Mouse (Mus musculus) stomach, embryonic 14.5 days (tissue): ENCODE measurements around the gene Prdm12. TPM values are rescaled to one million over a fixed set of nuclear protein-coding genes. Genes with fewer than 3 reads are reported as not detected.
"Not testable (repeated sequence)": the region's sequence is repeated elsewhere in the genome, so short reads cannot be mapped to it uniquely, and the experiment has no call there.

ENCODE experiments used
- ATAC-seq: fragments of 200-750 bp; cut with Nextera tagmentation; 2 replicates; pipeline ENCODE4 v1.8.0; 2017; ENCODE audit warnings: low read depth, moderate TSS enrichment; ENCODE audit not compliant: insufficient number of reproducible peaks, insufficient read depth, low FRiP score
- H3K27ac ChIP-seq: fragments of 300-500 bp; sonication (generic); 2 replicates; pipeline ENCODE4 v1.5.1; 2014; ENCODE audit warnings: mild to moderate bottlenecking, low read length, moderate library complexity, mixed read lengths
- H3K27me3 ChIP-seq: fragments of 300-500 bp; sonication (generic); 2 replicates; pipeline ENCODE4 v1.6.1; 2014; ENCODE audit warnings: low read length, control low read depth, mixed read lengths; ENCODE audit not compliant: control insufficient read depth, insufficient read depth
- H3K36me3 ChIP-seq: fragments of 300-500 bp; sonication (generic); 2 replicates; pipeline ENCODE4 v1.6.1; 2014; ENCODE audit warnings: mild to moderate bottlenecking, control low read depth, low read length, moderate library complexity, mixed read lengths; ENCODE audit not compliant: control insufficient read depth, insufficient read depth
- H3K4me1 ChIP-seq: fragments of 300-500 bp; sonication (generic); 2 replicates; pipeline ENCODE4 v1.6.1; 2014; ENCODE audit warnings: low read length, control low read depth, mixed read lengths; ENCODE audit not compliant: control insufficient read depth, insufficient read depth
- H3K4me2 ChIP-seq: fragments of 300-500 bp; sonication (generic); replicated peaks from 2 replicates; pipeline ENCODE4 v1.6.1; 2014; ENCODE audit warnings: low read depth, low read length, control low read depth
- H3K4me3 ChIP-seq: fragments of 300-500 bp; sonication (generic); 2 replicates; pipeline ENCODE4 v1.5.1; 2014; ENCODE audit warnings: low read depth, low read length, control low read depth
- H3K9ac ChIP-seq: fragments of 300-500 bp; sonication (generic); replicated peaks from 2 replicates; pipeline ENCODE4 v1.6.1; 2014; ENCODE audit warnings: low read depth, mild to moderate bottlenecking, control low read depth, low read length, moderate library complexity, mixed read lengths
- H3K9me3 ChIP-seq: fragments of 300-500 bp; sonication (generic); 2 replicates; pipeline ENCODE4 v1.6.1; 2016; ENCODE audit warnings: low read depth, low read length, control low read depth; ENCODE audit not compliant: control insufficient read depth
- WGBS: fragments of 180-500 bp; shearing (Covaris S2); extraction: QIAGEN DNeasy Blood & Tissue Kit; methylation state at CpG from one replicate; pipeline ENCODE4 v1.1.7; 2014; 5-methylcytosine and 5-hydroxymethylcytosine counted together
- polyA plus RNA-seq: library from polyadenylated mRNA; unstranded; fragments of >200 nt; fragmentation: Nextera tagmentation; extraction: Ambion mirVana; gene quantifications from 2 replicates; pipeline ENCODE4 v1.2.1, GENCODE M21; 2014

Gene Prdm12
- polyA plus RNA-seq, 1 experiment from 2014 or later, result not detected

GRCm38 (mm10) chr2:31656374-31656773, 16.5 kb downstream of the Prdm12 start:
- ATAC-seq, result no peak
- H3K9ac ChIP-seq, result no peak overlapping the region
- no peak overlapping the region for H3K4me2 ChIP-seq
- WGBS, result 84% methylated on average over 7 of the region's 7 CpGs
- no peaks in the 10 kb centered on the region for H3K36me3 ChIP-seq
- H3K9me3 ChIP-seq, result no peaks in the 10 kb centered on the region
- H3K4me3 ChIP-seq, result no peak overlapping the region
- peaks cover 38% of the 10 kb centered on the region for H3K27me3 ChIP-seq
- no peak overlapping the region for H3K27ac ChIP-seq
- peaks cover 6% of the 10 kb centered on the region; the same call in 1 of the 2 replicates for H3K4me1 ChIP-seq

DNA sequence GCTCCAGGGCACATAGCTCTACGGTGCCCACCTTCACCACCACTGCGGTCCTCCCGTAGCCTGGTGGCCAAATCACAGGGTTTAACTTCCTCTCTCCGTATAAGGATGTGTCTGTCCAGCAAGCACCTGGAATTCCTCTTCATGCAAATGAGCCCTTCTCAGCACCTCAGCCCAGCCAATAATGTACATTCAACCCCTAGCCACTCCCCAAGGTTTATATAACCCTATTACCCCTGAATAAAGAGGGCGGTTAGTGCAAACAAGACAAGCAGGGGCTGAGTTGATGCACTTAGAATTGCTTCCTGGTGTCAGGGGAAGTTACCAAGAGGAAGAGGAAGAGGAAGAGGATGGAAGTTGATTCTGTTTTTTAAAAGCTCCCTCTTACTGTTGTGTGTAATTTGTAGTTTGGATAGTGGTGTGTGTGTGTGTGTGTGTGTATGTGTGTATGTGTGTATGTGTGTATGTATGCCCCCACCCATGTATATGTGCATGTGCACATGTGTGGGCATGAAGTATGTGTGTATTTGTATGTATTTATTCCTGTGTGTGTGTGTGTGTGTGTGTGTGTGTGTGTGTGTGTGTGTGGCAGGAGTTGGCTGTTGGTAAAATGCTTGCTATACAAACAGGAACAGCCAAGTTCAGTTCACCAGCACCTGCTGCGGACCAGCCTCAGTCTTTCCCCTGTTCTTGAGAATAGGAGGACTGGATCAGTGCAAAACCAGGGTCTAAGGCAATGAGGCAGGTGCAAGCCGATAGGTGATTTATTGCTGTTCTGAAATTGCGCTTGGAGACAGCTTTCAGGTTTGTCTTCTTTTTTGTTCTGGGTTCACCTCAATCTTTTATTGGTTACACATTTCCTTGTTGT, 23.3 kb downstream of the Prdm12 start:
- no peak for ATAC-seq
- no peak overlapping the region for H3K4me2 ChIP-seq
- WGBS, result 46% methylated on average over 8 of the region's 8 CpGs

DNA sequence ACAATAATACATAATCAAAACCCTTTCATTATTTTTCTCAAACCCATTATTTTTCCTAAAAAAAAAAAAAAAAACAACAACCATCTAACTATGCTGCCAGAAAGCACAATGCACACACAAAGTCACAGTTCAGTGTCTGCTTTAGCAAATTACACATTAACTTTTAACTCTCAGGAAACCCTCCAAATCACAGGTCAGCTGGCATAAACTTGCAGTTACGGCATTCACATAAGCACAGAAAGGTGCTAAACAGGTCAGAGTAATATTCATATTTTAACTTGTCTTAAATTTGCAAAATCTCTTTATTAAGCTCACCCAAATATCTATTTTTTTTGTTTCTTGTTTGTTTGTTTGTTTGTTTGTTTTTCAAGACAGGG, 24.0 kb downstream of the Prdm12 start:
- Histone ChIP-seq H3K4me2 (no peak overlapping the region), H3K4me1 (no peaks in the 10 kb centered on the region), H3K36me3 (no peaks in the 10 kb centered on the region), H3K9ac (no peak overlapping the region), H3K4me3 (no peak overlapping the region), H3K9me3 (no peaks in the 10 kb centered on the region), H3K27me3 (no peaks in the 10 kb centered on the region), H3K27ac (no peak overlapping the region)
- ATAC-seq, result no peak
- 86% methylated on average over 1 of the region's 1 CpGs for WGBS

More for the DNA sequence above, 23.3 kb downstream of the Prdm12 start:
- Histone ChIP-seq H3K27me3 (no peaks in the 10 kb centered on the region), H3K36me3 (no peaks in the 10 kb centered on the region), H3K9me3 (no peaks in the 10 kb centered on the region), H3K4me3 (no peak overlapping the region), H3K27ac (no peak overlapping the region), H3K4me1 (no peaks in the 10 kb centered on the region), H3K9ac (no peak overlapping the region)

GRCm38 (mm10) chr2:31667332-31667731, 27.5 kb downstream of the Prdm12 start:
- ATAC-seq, result no peak
- 19% methylated on average over 4 of the region's 4 CpGs for WGBS
- no peak overlapping the region for H3K27ac ChIP-seq
- no peak overlapping the region for H3K4me3 ChIP-seq
- H3K4me2 ChIP-seq, result no peak overlapping the region
- H3K9ac ChIP-seq, result no peak overlapping the region
- H3K4me1 ChIP-seq, result no peaks in the 10 kb centered on the region
- no peaks in the 10 kb centered on the region for H3K9me3 ChIP-seq
- no peaks in the 10 kb centered on the region for H3K36me3 ChIP-seq
- no peaks in the 10 kb centered on the region for H3K27me3 ChIP-seq

GRCm38 (mm10) chr2:31670551-31671035, 30.8 kb downstream of the Prdm12 start, which contains the start of gene Exosc2:
TSS of gene Exosc2 (plus strand) at chr2:31670715.
- Histone ChIP-seq H3K4me3 (peak within 1 kb of the TSS; percentile 58), H3K4me1 (no peaks in the 10 kb centered on the region), H3K27me3 (no peaks in the 10 kb centered on the region), H3K27ac (peak within 1 kb of the TSS; percentile 68; the same call in 1 of the 2 replicates), H3K9ac (peak within 1 kb of the TSS; percentile 62), H3K4me2 (peak within 1 kb of the TSS; percentile 47), H3K9me3 (no peaks in the 10 kb centered on the region), H3K36me3 (peaks cover 26% of the 10 kb centered on the region)
- ATAC-seq, result peak; percentile 96
- WGBS, result under 1% methylated on average over 27 of the region's 27 CpGs

- WGBS, result 94% methylated on average over 6 of the region's 6 CpGs
- no peaks in the 10 kb centered on the region for H3K27me3 ChIP-seq
- no peak overlapping the region for H3K27ac ChIP-seq
- H3K4me1 ChIP-seq, result no peaks in the 10 kb centered on the region
- no peak overlapping the region for H3K4me2 ChIP-seq
- no peak for ATAC-seq
- H3K4me3 ChIP-seq, result no peak overlapping the region
- no peaks in the 10 kb centered on the region for H3K9me3 ChIP-seq
- H3K36me3 ChIP-seq, result peaks cover 55% of the 10 kb centered on the region
- H3K9ac ChIP-seq, result no peak overlapping the region
These were observed 38.8 kb downstream of the Prdm12 start for GRCm38 (mm10) chr2:31678641-31679040.

DNA sequence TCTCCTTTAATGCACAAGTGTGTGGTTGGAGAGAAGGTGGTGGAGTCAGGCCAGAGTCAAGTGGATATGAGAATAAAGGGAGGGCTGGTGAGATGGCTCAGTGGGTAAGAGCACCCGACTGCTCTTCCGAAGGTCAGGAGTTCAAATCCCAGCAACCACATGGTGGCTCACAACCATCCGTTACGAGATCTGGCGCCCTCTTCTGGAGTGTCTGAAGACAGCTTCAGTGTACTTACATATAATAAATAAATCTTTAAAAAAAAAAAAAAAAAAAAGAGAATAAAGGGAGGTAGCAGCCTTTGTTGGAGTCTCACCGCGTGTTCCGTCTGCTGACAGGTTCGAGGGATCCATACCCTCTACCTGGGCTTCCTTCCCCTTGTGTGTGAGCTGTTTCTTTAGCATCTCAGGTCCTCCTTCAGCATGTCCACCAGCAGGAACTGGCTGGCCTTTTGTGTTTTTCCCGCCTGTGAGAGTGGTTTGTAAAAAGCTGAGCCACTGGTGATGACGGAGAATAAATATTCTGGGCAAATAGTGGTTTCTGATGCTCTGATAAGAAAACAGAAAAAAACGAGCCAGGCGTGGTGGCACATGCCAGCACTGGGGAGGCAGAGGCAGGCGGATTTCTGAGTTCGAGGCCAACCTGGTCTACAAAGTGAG, 41.3 kb downstream of the Prdm12 start:
- 82% methylated on average over 15 of the region's 15 CpGs for WGBS
- not testable (repeated sequence) for H3K27me3 ChIP-seq, ATAC-seq, H3K4me3 ChIP-seq, H3K4me2 ChIP-seq, H3K27ac ChIP-seq, H3K9ac ChIP-seq, H3K4me1 ChIP-seq, H3K9me3 ChIP-seq
- H3K36me3 ChIP-seq, result peaks cover 31% of the 10 kb centered on the region

GRCm38 (mm10) chr2:31681731-31682235, 41.9 kb downstream of the Prdm12 start:
- H3K4me3 ChIP-seq, result no peak overlapping the region
- H3K9ac ChIP-seq, result no peak overlapping the region
- no peaks in the 10 kb centered on the region for H3K9me3 ChIP-seq
- H3K36me3 ChIP-seq, result peaks cover 25% of the 10 kb centered on the region
- no peak overlapping the region for H3K4me2 ChIP-seq
- no peaks in the 10 kb centered on the region for H3K4me1 ChIP-seq
- no peak overlapping the region for H3K27ac ChIP-seq
- 83% methylated on average over 6 of the region's 6 CpGs for WGBS
- ATAC-seq, result no peak
- no peaks in the 10 kb centered on the region for H3K27me3 ChIP-seq
